Mouse (Mus musculus): ENCODE data around the gene Osbpl2.

Gene Osbpl2

GRCm38 (mm10) chr2:180118661-180119438 lies at the start of gene Osbpl2:
Gene Osbpl2 (plus strand): TSS chr2:180119306.
- DNase-seq (ENCODE audit: low read depth), result peak; percentile 95

- DNase-seq (ENCODE audit: low read depth), result no peak
These were observed 49.2 kb upstream of the Osbpl2 start for GRCm38 (mm10) chr2:180069770-180070480.

GRCm38 (mm10) chr2:180070481-180071453 lies 48.3 kb upstream of the Osbpl2 start, which contains the start of gene Mtg2:
Gene Mtg2 (plus strand): TSS chr2:180070588.
- DNase-seq (ENCODE audit: low read depth), result peak; percentile 75

- no peak for DNase-seq (ENCODE audit: low read depth)
These were observed 47.4 kb upstream of the Osbpl2 start for GRCm38 (mm10) chr2:180071671-180072070.

GRCm38 (mm10) chr2:180072886-180073285 lies 46.2 kb upstream of the Osbpl2 start:
- no peak for DNase-seq (ENCODE audit: low read depth)

GRCm38 (mm10) chr2:180077622-180078021 lies 41.5 kb upstream of the Osbpl2 start:
- no peak for DNase-seq (ENCODE audit: low read depth)

GRCm38 (mm10) chr2:180080680-180081079 lies 38.4 kb upstream of the Osbpl2 start:
- DNase-seq (ENCODE audit: low read depth), result no peak

GRCm38 (mm10) chr2:180083063-180083462 lies 36.0 kb upstream of the Osbpl2 start:
- DNase-seq (ENCODE audit: low read depth), result no peak

GRCm38 (mm10) chr2:180084565-180084964 lies 34.5 kb upstream of the Osbpl2 start:
- no peak for DNase-seq (ENCODE audit: low read depth)

GRCm38 (mm10) chr2:180085926-180086636 lies 33.0 kb upstream of the Osbpl2 start:
- no peak for DNase-seq (ENCODE audit: low read depth)

GRCm38 (mm10) chr2:180086637-180087027 lies 32.5 kb upstream of the Osbpl2 start:
- no peak for DNase-seq (ENCODE audit: low read depth)

GRCm38 (mm10) chr2:180087472-180087871 lies 31.6 kb upstream of the Osbpl2 start:
- DNase-seq (ENCODE audit: low read depth), result no peak

- no peak for DNase-seq (ENCODE audit: low read depth)
These were observed 28.8 kb upstream of the Osbpl2 start for GRCm38 (mm10) chr2:180090285-180090684.

GRCm38 (mm10) chr2:180095711-180096110 lies 23.4 kb upstream of the Osbpl2 start:
- no peak for DNase-seq (ENCODE audit: low read depth)

- DNase-seq (ENCODE audit: low read depth), result no peak
These were observed 21.5 kb upstream of the Osbpl2 start for GRCm38 (mm10) chr2:180097585-180097984.

- DNase-seq (ENCODE audit: low read depth), result no peak
These were observed 20.9 kb upstream of the Osbpl2 start for GRCm38 (mm10) chr2:180098167-180098566.

- no peak for DNase-seq (ENCODE audit: low read depth)
These were observed 19.6 kb upstream of the Osbpl2 start for GRCm38 (mm10) chr2:180099529-180099928.

- DNase-seq (ENCODE audit: low read depth), result no peak
These were observed 15.7 kb upstream of the Osbpl2 start for GRCm38 (mm10) chr2:180103151-180103977.

- peak; percentile 58 for DNase-seq (ENCODE audit: low read depth)
These were observed 15.0 kb upstream of the Osbpl2 start, which contains the start of gene Hrh3 for GRCm38 (mm10) chr2:180103978-180104658. Gene Hrh3 (minus strand): TSS chr2:180104488.

Measured in c-Kit-positive CD71-negative TER-119-negative erythroid progenitor cells, embryonic 14.5 days (primary cell).